Mouse (Mus musculus) testis, adult 2 months (tissue): ENCODE results near the gene Gm20388.

Experiments
- CTCF ChIP-seq: fragments of 200-500 bp; IDR thresholded peaks from 2 replicates; pipeline ENCODE4 v1.5.1; 2012; ENCODE audit warnings: low read depth, mild to moderate bottlenecking, inconsistent platforms, low read length, moderate library complexity; ENCODE audit not compliant: control insufficient read depth, insufficient read depth, insufficient replicate concordance
- POLR2A ChIP-seq: fragments of 200-500 bp; IDR thresholded peaks from 2 replicates; pipeline ENCODE4 v1.6.1; 2012; ENCODE audit warnings: low read depth, mild to moderate bottlenecking, inconsistent platforms, low read length, moderate library complexity; ENCODE audit not compliant: control insufficient read depth

DNA sequence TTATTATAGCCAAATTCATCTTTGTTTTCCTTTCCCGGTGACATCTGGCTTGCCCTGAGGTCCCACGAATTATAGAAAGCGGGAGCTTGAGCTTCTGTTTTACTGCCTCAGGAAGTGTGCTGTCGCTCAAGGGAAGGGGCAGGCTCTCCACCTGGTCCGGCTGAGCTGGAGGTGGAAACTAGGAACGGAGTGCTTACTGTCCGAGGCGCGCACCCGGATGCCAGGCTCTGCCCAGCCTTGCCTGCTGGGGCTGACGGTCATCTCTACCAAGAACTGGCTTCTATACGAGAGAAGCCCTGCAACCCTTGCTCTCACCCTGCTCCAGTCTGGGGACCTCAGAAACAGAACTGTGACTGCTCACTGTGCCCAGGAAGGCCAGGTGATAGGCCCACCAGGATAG is 2763.3 kb downstream of the Gm20388 start:
- no peak for TF ChIP-seq CTCF
- no peak for TF ChIP-seq POLR2A
